Comparison of ENCODE assay signal across 29 mouse cellular contexts in genomic region chr2:32703046-32703445, GRCm38 (mm10). TPM values are rescaled to one million over a fixed set of nuclear protein-coding genes. Genes with fewer than 3 reads are reported as not detected.
DNase-seq lines count a peak whose midpoint lies in the region; ATAC-seq and TF ChIP-seq lines count a peak whose summit lies in the region.
"Had no signal": no experiment of that assay in that cellular context is flagged by ENCODE, and none has a peak within 500 bp of the region (broad histone marks: within the 10 kb centered on the region; RNA-seq: fewer than 3 reads in every experiment).

No protein-coding gene starts in this region.

- intact Hi-C loops in heart, postnatal 25 days (cut with DNase I): no loop called here

- no peak for TF ChIP-seq POLR2A in kidney, adult 2 months (IDR thresholded peaks at IDR 0.05; ENCODE audit: low read depth, low read length)

- no peaks in the 10 kb centered on the region for H3K9me3 ChIP-seq in intestine, postnatal 0 days (ENCODE audit: control insufficient read depth)
- no peaks in the 10 kb centered on the region for H3K9me3 ChIP-seq in liver, embryonic 16.5 days (replicated peaks; ENCODE audit: control insufficient read depth, low read length)
- H3K9me3 ChIP-seq: forebrain, embryonic 10.5 days; G1E; heart, embryonic 10.5 days; limb, embryonic 10.5 days had no signal

- H3K4me3 ChIP-seq in kidney, adult 2 months (ENCODE audit: insufficient read depth, low read depth, low read length): peak overlapping the region; percentile 29
- H3K4me3 ChIP-seq in intestine, postnatal 0 days (ENCODE audit: low read depth, low read length): no peak overlapping the region
- peak overlapping the region; percentile 41 for H3K4me3 ChIP-seq in liver, embryonic 16.5 days (ENCODE audit: low read depth, low read length)
- H3K4me3 ChIP-seq: forebrain, embryonic 10.5 days; heart, embryonic 10.5 days; limb, embryonic 10.5 days had no signal

- H3K27ac ChIP-seq in kidney, adult 2 months (ENCODE audit: insufficient read depth, low read depth, low read length): peak overlapping the region; percentile 68
- H3K27ac ChIP-seq in intestine, postnatal 0 days (ENCODE audit: low read depth, low read length): peak overlapping the region; percentile 62
- H3K27ac ChIP-seq in liver, embryonic 16.5 days (ENCODE audit: low read length): peak overlapping the region; percentile 68
- H3K27ac ChIP-seq: forebrain, embryonic 10.5 days; heart, embryonic 10.5 days; limb, embryonic 10.5 days had no signal

- peak; percentile 42 for ATAC-seq in intestine, postnatal 0 days
- no peak for ATAC-seq in liver, embryonic 16.5 days (ENCODE audit: low read depth)
- ATAC-seq: activated CD4-positive, CD25-positive, alpha-beta regulatory T cell, adult 4 months; forebrain, embryonic 16.5 days; hindbrain, embryonic 16.5 days; Patski had no signal

- no peaks in the 10 kb centered on the region for H3K27me3 ChIP-seq in kidney, adult 2 months (replicated peaks; ENCODE audit: control insufficient read depth, insufficient read depth, low read length)
- H3K27me3 ChIP-seq in intestine, postnatal 0 days (replicated peaks; ENCODE audit: control insufficient read depth, insufficient read depth, low read length): no peaks in the 10 kb centered on the region
- no peaks in the 10 kb centered on the region for H3K27me3 ChIP-seq in liver, embryonic 16.5 days (ENCODE audit: control insufficient read depth, insufficient read depth, low read depth, low read length)
- H3K27me3 ChIP-seq: Patski had no signal

- H3K36me3 ChIP-seq in kidney, adult 2 months (ENCODE audit: control insufficient read depth, insufficient read depth, low read length): peaks cover 10% of the 10 kb centered on the region; the same call in 1 of the 2 replicates
- peaks cover 41% of the 10 kb centered on the region for H3K36me3 ChIP-seq in intestine, postnatal 0 days (ENCODE audit: control insufficient read depth, insufficient read depth)
- H3K36me3 ChIP-seq in liver, embryonic 16.5 days (ENCODE audit: control insufficient read depth, insufficient read depth): peaks cover 22% of the 10 kb centered on the region

- no peak for DNase-seq in kidney, adult 2 months
- DNase-seq in kidney, postnatal 14 days: no peak
- DNase-seq in ES-CJ7 (ENCODE audit: low read depth, low spot score): peak; percentile 72
- no peak for DNase-seq in yolk sac, embryonic 10.5 days (ENCODE audit: low spot score)
- DNase-seq in heart, postnatal 25 days (ENCODE audit: low spot score): no peak
- DNase-seq in thymus, postnatal 0 days (ENCODE audit: low spot score): no peak
- DNase-seq: adrenal gland, postnatal 10 days; cerebellum, adult 18-20 months; cerebellum, postnatal 14 days; gastrocnemius, postnatal 10 days; kidney, adult 18-20 months; lung, adult 18-20 months; lung, postnatal 14 days; midbrain, embryonic 14.5 days; thymus, postnatal 36 days had no signal

- no peak overlapping the region for H3K9ac ChIP-seq in intestine, postnatal 0 days (ENCODE audit: low read depth, low read length)
- no peak overlapping the region for H3K9ac ChIP-seq in liver, embryonic 16.5 days (ENCODE audit: low read depth, low read length)

- TF ChIP-seq CTCF in kidney, adult 2 months (conservative IDR thresholded peaks at IDR 0.05; ENCODE audit: insufficient read depth, insufficient read length, low read depth, low read length): no peak
- no peak for TF ChIP-seq CTCF in intestine, postnatal 0 days (IDR thresholded peaks at IDR 0.05; ENCODE audit: low read depth)

- WGBS in kidney, adult 2 months: 73% methylated on average over 8 of the region's 8 CpGs
- WGBS in intestine, postnatal 0 days: 54% methylated on average over 8 of the region's 8 CpGs
- 76% methylated on average over 8 of the region's 8 CpGs for WGBS in liver, embryonic 16.5 days (ENCODE audit: insufficient replicate concordance)

- H3K4me1 ChIP-seq in kidney, adult 2 months (ENCODE audit: control insufficient read depth, insufficient read depth, low read length): peaks cover 26% of the 10 kb centered on the region
- H3K4me1 ChIP-seq in intestine, postnatal 0 days (replicated peaks; ENCODE audit: control insufficient read depth, insufficient read depth, low read length): peaks cover 6% of the 10 kb centered on the region; the same call in 1 of the 2 replicates
- peaks cover 5% of the 10 kb centered on the region; the same call in 1 of the 2 replicates for H3K4me1 ChIP-seq in liver, embryonic 16.5 days (ENCODE audit: control insufficient read depth, low read depth, low read length)
- H3K4me1 ChIP-seq: forebrain, embryonic 10.5 days had no signal

- peak overlapping the region; percentile 13; the same call in 1 of the 2 replicates for H3K4me2 ChIP-seq in intestine, postnatal 0 days (replicated peaks; ENCODE audit: low read depth)
- peak overlapping the region; percentile 15 for H3K4me2 ChIP-seq in liver, embryonic 16.5 days (ENCODE audit: low read depth, low read length)

RNA-seq across cellular contexts. Expression of gene Fpgs, which starts 0.9 kb away (rescaled TPM):
- polyA plus RNA-seq in kidney, adult 2 months (2012; rRNA removed): 147 and 174 TPM in 2 replicates
- polyA plus RNA-seq in intestine, postnatal 0 days (2015; fragmentation: Nextera tagmentation; extraction: Ambion mirVana): 12.4 and 15.2 TPM in 2 replicates
- 49.7 and 56.2 TPM in 2 replicates for polyA plus RNA-seq in liver, embryonic 16.5 days (2015; fragmentation: Nextera tagmentation; extraction: Ambion mirVana)
- total RNA-seq in heart, postnatal 25 days (2021): 1 to 10 TPM; 4.2 to 6.0 TPM
- polyA plus RNA-seq in thymus, postnatal 0 days (2015; fragmentation: Nextera tagmentation; extraction: Ambion mirVana): 21.0 and 24.1 TPM in 2 replicates

RNA-seq across cellular contexts. Expression of gene Cdk9, which starts 9.8 kb away (rescaled TPM):
- 88.3 and 89.2 TPM in 2 replicates for polyA plus RNA-seq in kidney, adult 2 months (2012; rRNA removed)
- 54.0 and 62.2 TPM in 2 replicates for polyA plus RNA-seq in intestine, postnatal 0 days (2015; fragmentation: Nextera tagmentation; extraction: Ambion mirVana)
- 40.2 and 43.8 TPM in 2 replicates for polyA plus RNA-seq in liver, embryonic 16.5 days (2015; fragmentation: Nextera tagmentation; extraction: Ambion mirVana)
- total RNA-seq in heart, postnatal 25 days (2021): 10 to 100 TPM; 23.4 to 26.4 TPM
- polyA plus RNA-seq in thymus, postnatal 0 days (2015; fragmentation: Nextera tagmentation; extraction: Ambion mirVana): 125 and 146 TPM in 2 replicates

RNA-seq across cellular contexts. Expression of gene Sh2d3c, which starts 17.8 kb away (rescaled TPM):
- 28.4 and 30.4 TPM in 2 replicates for polyA plus RNA-seq in kidney, adult 2 months (2012; rRNA removed)
- polyA plus RNA-seq in intestine, postnatal 0 days (2015; fragmentation: Nextera tagmentation; extraction: Ambion mirVana): 11.2 and 11.7 TPM in 2 replicates
- polyA plus RNA-seq in liver, embryonic 16.5 days (2015; fragmentation: Nextera tagmentation; extraction: Ambion mirVana): 7.1 and 8.6 TPM in 2 replicates
- total RNA-seq in heart, postnatal 25 days (2021): 10 to 100 TPM; 20.7 to 25.4 TPM
- 20.7 and 23.4 TPM in 2 replicates for polyA plus RNA-seq in thymus, postnatal 0 days (2015; fragmentation: Nextera tagmentation; extraction: Ambion mirVana)

RNA-seq across cellular contexts. Expression of gene 6330409D20Rik, which starts 37.8 kb away (rescaled TPM):
- not detected in 2 replicates for polyA plus RNA-seq in kidney, adult 2 months (2012; rRNA removed)
- 0.18 TPM in 2 replicates for polyA plus RNA-seq in intestine, postnatal 0 days (2015; fragmentation: Nextera tagmentation; extraction: Ambion mirVana)
- polyA plus RNA-seq in liver, embryonic 16.5 days (2015; fragmentation: Nextera tagmentation; extraction: Ambion mirVana): not detected in 2 replicates
- total RNA-seq in heart, postnatal 25 days (2021): not detected
- 0.26 and 0.44 TPM in 2 replicates for polyA plus RNA-seq in thymus, postnatal 0 days (2015; fragmentation: Nextera tagmentation; extraction: Ambion mirVana)
- total RNA-seq: G1E; gastrocnemius, postnatal 10 days; granulocyte monocyte progenitor cell, adult 5-6 weeks; hematopoietic stem cell, adult 5-6 weeks; megakaryocyte progenitor cell, adult 5-6 weeks had no signal
- polyA plus RNA-seq: G1E; large intestine, adult 2 months; limb, embryonic 10.5 days; Patski had no signal

RNA-seq across cellular contexts. Expression of gene Tor2a, which starts 54.0 kb away (rescaled TPM):
- 72.5 and 93.3 TPM in 2 replicates for polyA plus RNA-seq in kidney, adult 2 months (2012; rRNA removed)
- 59.2 and 60.4 TPM in 2 replicates for polyA plus RNA-seq in intestine, postnatal 0 days (2015; fragmentation: Nextera tagmentation; extraction: Ambion mirVana)
- polyA plus RNA-seq in liver, embryonic 16.5 days (2015; fragmentation: Nextera tagmentation; extraction: Ambion mirVana): 25.7 and 26.1 TPM in 2 replicates
- 1 to 10 TPM; 8.1 to 8.3 TPM for total RNA-seq in heart, postnatal 25 days (2021)
- polyA plus RNA-seq in thymus, postnatal 0 days (2015; fragmentation: Nextera tagmentation; extraction: Ambion mirVana): 86.3 and 91.9 TPM in 2 replicates
